Mouse (Mus musculus) intestine, embryonic 15.5 days (tissue): ENCODE measurements around the gene Chst15. TPM values are rescaled to one million over a fixed set of nuclear protein-coding genes. Genes with fewer than 3 reads are reported as not detected.

ENCODE experiments used
- ATAC-seq: fragments of 200-750 bp; cut with Nextera tagmentation; 2 replicates; pipeline ENCODE4 v1.8.0; 2017; ENCODE audit warnings: moderate TSS enrichment, moderate library complexity
- H3K27ac ChIP-seq: fragments of 300-500 bp; sonication (generic); 2 replicates; pipeline ENCODE4 v1.5.1; 2015; ENCODE audit warnings: mild to moderate bottlenecking, inconsistent platforms
- H3K27me3 ChIP-seq: fragments of 300-500 bp; sonication (generic); replicated peaks from 2 replicates; pipeline ENCODE4 v1.6.1; 2015; ENCODE audit warnings: inconsistent platforms
- H3K36me3 ChIP-seq: fragments of 300-500 bp; sonication (generic); 2 replicates; pipeline ENCODE4 v1.6.1; 2015; ENCODE audit warnings: inconsistent platforms
- H3K4me1 ChIP-seq: fragments of 300-500 bp; sonication (generic); replicated peaks from 2 replicates; pipeline ENCODE4 v1.6.1; 2015; ENCODE audit warnings: inconsistent platforms
- H3K4me2 ChIP-seq: fragments of 300-500 bp; sonication (generic); replicated peaks from 2 replicates; pipeline ENCODE4 v1.6.1; 2015; ENCODE audit warnings: mild to moderate bottlenecking, inconsistent platforms
- H3K4me3 ChIP-seq: fragments of 300-500 bp; sonication (generic); replicated peaks from 2 replicates; pipeline ENCODE4 v1.5.1; 2015; ENCODE audit warnings: inconsistent platforms
- H3K9ac ChIP-seq: fragments of 300-500 bp; sonication (generic); 2 replicates; pipeline ENCODE4 v1.6.1; 2015; ENCODE audit warnings: inconsistent platforms
- H3K9me3 ChIP-seq: fragments of 300-500 bp; sonication (generic); 2 replicates; pipeline ENCODE4 v1.6.1; 2016; ENCODE audit warnings: inconsistent platforms
- WGBS: fragments of 180-500 bp; shearing (Covaris S2); methylation state at CpG from one replicate; pipeline ENCODE4 v1.1.7; 2015; 5-methylcytosine and 5-hydroxymethylcytosine counted together
- polyA plus RNA-seq: library from polyadenylated mRNA; unstranded; fragments of >200 nt; fragmentation: Nextera tagmentation; extraction: Ambion mirVana; gene quantifications from 2 replicates; pipeline ENCODE4 v1.2.1, GENCODE M21; 2015

The Chst15 gene
- polyA plus RNA-seq: 23.0 and 23.1 TPM in 2 replicates

- H3K27ac ChIP-seq: peak within 1 kb of the TSS; percentile 93
- H3K27me3 ChIP-seq: no peaks in the 10 kb centered on the region
- H3K36me3 ChIP-seq: no peaks in the 10 kb centered on the region
- H3K9ac ChIP-seq: peak within 1 kb of the TSS; percentile 91
- peaks cover 26% of the 10 kb centered on the region for H3K4me1 ChIP-seq
- peak; percentile 52 for ATAC-seq
- under 1% methylated on average over 34 of the region's 34 CpGs for WGBS
- no peaks in the 10 kb centered on the region for H3K9me3 ChIP-seq
- peak within 1 kb of the TSS; percentile 73 for H3K4me3 ChIP-seq
- H3K4me2 ChIP-seq: peak within 1 kb of the TSS; percentile 93
These were observed at the start of gene Chst15 for GRCm38 (mm10) chr7:132317036-132317541. Gene Chst15, minus strand, starts transcription at chr7:132317228.

DNA sequence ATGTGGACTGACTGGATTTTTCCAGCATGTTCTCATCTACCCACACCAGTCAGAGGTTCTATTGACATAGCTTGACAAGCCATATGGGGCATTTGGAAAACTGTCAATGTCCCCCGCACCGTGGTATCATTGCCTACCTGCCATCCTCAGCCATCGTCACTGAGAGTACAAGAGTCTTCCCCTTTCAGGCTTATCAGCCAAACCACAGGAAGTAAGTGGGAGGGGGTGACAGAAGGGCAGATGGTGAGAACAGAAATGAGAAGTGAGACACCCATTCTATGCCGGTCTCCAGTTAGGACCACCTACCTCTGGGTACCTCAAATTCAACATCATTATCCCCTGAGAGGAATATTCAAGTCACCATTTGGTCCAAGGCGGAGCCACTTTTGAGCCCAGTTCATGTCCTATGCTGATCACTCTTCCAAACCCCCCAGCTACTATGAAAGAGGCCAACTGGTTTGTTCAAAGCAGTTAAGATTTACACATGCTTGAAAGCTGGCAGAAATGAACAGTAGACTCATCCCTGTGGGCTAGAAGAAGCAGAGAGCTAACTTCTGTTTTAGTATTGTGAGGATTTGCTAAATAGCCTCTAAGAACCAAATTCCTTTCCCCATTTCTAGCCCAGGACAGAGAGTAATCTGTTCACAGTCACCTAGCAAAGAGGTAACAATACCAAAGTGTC lies 48.8 kb upstream of the Chst15 start:
- H3K27me3 ChIP-seq: no peaks in the 10 kb centered on the region
- H3K9ac ChIP-seq: no peak overlapping the region
- H3K4me3 ChIP-seq: no peak overlapping the region
- H3K27ac ChIP-seq: no peak overlapping the region
- no peak overlapping the region for H3K4me2 ChIP-seq
- no peaks in the 10 kb centered on the region for H3K9me3 ChIP-seq
- no peaks in the 10 kb centered on the region for H3K36me3 ChIP-seq
- no peak for ATAC-seq
- WGBS: 85% methylated on average over 5 of the region's 5 CpGs
- H3K4me1 ChIP-seq: peaks cover 4% of the 10 kb centered on the region; the same call in 1 of the 2 replicates

DNA sequence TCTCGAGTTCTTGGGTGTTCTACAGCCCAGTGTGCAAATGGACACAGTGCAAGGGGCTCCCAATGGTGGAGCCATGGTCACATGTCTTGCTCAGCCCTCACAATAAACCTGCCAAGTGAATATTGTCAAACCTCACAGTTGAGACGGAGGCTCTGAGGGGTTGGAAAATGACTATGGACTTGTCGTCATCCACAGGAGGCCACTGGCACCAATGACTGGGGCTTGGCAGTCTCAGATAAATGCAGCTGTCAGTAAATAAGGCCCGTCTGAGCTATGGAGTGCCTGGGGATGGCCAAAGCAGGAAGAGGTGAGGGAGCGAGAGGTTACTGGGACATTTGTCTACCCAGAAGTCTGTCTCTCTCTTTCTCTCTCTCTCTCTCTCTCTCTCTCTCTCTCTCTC lies 48.1 kb upstream of the Chst15 start:
- ATAC-seq: no peak
- Histone ChIP-seq H3K36me3 (no peaks in the 10 kb centered on the region), H3K9ac (no peak overlapping the region), H3K4me3 (no peak overlapping the region), H3K27ac (no peak overlapping the region), H3K27me3 (no peaks in the 10 kb centered on the region), H3K4me1 (peaks cover 4% of the 10 kb centered on the region; the same call in 1 of the 2 replicates), H3K4me2 (no peak overlapping the region), H3K9me3 (no peaks in the 10 kb centered on the region)
- WGBS: 83% methylated on average over 5 of the region's 5 CpGs

DNA sequence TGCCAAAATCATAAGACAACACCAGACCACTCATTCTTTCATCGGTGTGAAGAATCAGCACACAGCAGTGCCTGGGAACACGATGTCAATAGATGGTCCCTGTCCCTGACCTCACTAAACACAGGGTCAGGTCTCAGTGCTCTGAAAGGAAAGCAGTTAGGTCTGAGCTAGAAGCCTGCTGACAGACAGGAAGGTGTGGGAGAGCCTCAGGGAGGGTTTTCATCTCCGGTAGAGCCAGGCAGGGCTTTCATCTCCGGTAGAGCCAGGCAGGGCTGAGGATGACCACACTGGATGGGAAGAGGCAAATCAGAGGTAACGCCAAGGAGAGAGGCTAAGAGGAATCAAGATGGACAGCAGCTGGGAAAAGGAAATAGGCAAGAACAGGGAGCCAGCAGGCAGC lies 47.5 kb upstream of the Chst15 start:
- no peak for ATAC-seq
- H3K4me3 ChIP-seq: no peak overlapping the region
- H3K27me3 ChIP-seq: no peaks in the 10 kb centered on the region
- no peak overlapping the region for H3K4me2 ChIP-seq
- H3K9me3 ChIP-seq: no peaks in the 10 kb centered on the region
- WGBS: 68% methylated on average over 5 of the region's 5 CpGs
- H3K27ac ChIP-seq: no peak overlapping the region
- no peak overlapping the region for H3K9ac ChIP-seq
- H3K36me3 ChIP-seq: no peaks in the 10 kb centered on the region
- no peaks in the 10 kb centered on the region; the same call in 1 of the 2 replicates for H3K4me1 ChIP-seq

DNA sequence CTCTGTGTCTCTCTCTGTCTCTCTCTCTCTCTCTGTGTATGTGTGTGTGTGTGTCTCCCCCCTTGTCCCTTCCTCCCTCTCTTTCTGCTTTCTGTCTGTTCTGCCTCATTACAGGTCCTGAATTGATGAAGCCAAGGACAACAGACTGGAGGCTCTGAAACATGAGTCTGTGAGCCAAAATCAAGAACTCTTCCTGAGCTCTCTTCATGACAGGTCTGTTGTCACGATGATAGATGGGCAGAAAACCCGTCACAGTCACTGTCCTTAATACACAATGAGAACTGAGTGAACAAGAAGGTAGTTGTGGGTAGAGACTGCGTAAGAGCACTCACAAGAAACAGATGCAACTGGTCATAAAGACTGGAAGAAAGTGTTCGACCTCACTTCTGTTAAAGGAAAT lies 43.3 kb upstream of the Chst15 start:
- Histone ChIP-seq H3K9me3 (no peaks in the 10 kb centered on the region), H3K9ac (no peak overlapping the region), H3K4me1 (no peaks in the 10 kb centered on the region; the same call in 1 of the 2 replicates), H3K27ac (no peak overlapping the region), H3K36me3 (no peaks in the 10 kb centered on the region), H3K4me3 (no peak overlapping the region), H3K27me3 (no peaks in the 10 kb centered on the region), H3K4me2 (no peak overlapping the region)
- ATAC-seq: no peak
- whole genome bisulfite sequencing: 82% methylated on average over 4 of the region's 4 CpGs

DNA sequence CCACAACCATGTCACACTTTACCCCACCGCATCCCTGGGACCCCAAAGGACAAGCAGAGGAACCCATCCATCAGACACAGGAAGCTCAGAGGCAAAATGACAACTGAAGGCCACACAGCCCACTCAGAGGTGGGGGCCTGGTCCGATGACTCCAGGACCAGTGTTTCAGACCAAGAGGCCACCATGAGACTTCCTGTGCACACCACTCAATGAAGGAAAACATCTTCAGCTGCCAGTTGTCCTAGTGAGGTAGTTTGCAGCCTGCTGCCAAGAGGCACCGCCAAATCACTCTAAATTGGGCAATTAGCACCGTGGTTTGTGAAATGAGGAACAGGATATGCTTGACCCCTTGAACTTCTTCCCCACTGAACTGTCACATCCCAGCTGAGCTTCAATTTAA lies 41.7 kb upstream of the Chst15 start:
- no peaks in the 10 kb centered on the region for H3K27me3 ChIP-seq
- H3K9ac ChIP-seq: no peak overlapping the region
- no peak overlapping the region for H3K27ac ChIP-seq
- no peak overlapping the region for H3K4me2 ChIP-seq
- ATAC-seq: no peak
- 63% methylated on average over 4 of the region's 4 CpGs for WGBS
- H3K4me1 ChIP-seq: no peaks in the 10 kb centered on the region; the same call in 1 of the 2 replicates
- no peak overlapping the region for H3K4me3 ChIP-seq
- H3K9me3 ChIP-seq: no peaks in the 10 kb centered on the region; the same call in 1 of the 2 replicates
- H3K36me3 ChIP-seq: no peaks in the 10 kb centered on the region

GRCm38 (mm10) chr7:132358250-132358649 lies 41.2 kb upstream of the Chst15 start:
- H3K4me1 ChIP-seq: no peaks in the 10 kb centered on the region; the same call in 1 of the 2 replicates
- H3K4me3 ChIP-seq: no peak overlapping the region
- no peak overlapping the region for H3K9ac ChIP-seq
- no peaks in the 10 kb centered on the region for H3K27me3 ChIP-seq
- no peaks in the 10 kb centered on the region for H3K36me3 ChIP-seq
- no peak overlapping the region for H3K27ac ChIP-seq
- H3K4me2 ChIP-seq: no peak overlapping the region
- ATAC-seq: no peak
- WGBS: 53% methylated on average over 3 of the region's 3 CpGs
- H3K9me3 ChIP-seq: no peaks in the 10 kb centered on the region; the same call in 1 of the 2 replicates

DNA sequence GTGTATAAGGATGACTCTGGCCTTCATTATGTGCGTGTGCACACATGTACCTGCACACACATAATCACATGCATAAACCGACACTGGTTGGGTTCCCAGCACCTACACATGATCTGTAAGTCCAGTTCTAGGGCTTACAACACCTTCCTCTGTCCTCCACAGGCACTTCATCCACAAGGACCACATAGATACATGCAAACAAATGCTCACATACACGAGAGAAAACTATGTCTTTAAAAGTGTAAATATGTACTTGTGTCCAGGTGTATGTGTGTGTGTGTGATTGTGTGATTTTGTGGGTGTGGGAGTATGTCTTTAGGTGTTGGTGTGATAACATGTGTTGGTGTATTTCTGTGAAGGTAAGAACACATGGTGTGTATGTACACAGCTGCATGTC lies 40.8 kb upstream of the Chst15 start:
- no peak overlapping the region for H3K4me3 ChIP-seq
- H3K4me2 ChIP-seq: no peak overlapping the region
- no peaks in the 10 kb centered on the region; the same call in 1 of the 2 replicates for H3K4me1 ChIP-seq
- no peaks in the 10 kb centered on the region for H3K36me3 ChIP-seq
- WGBS: 86% methylated on average over 3 of the region's 3 CpGs
- H3K27me3 ChIP-seq: no peaks in the 10 kb centered on the region
- no peak for ATAC-seq
- no peak overlapping the region for H3K9ac ChIP-seq
- no peak overlapping the region for H3K27ac ChIP-seq
- no peaks in the 10 kb centered on the region; the same call in 1 of the 2 replicates for H3K9me3 ChIP-seq

DNA sequence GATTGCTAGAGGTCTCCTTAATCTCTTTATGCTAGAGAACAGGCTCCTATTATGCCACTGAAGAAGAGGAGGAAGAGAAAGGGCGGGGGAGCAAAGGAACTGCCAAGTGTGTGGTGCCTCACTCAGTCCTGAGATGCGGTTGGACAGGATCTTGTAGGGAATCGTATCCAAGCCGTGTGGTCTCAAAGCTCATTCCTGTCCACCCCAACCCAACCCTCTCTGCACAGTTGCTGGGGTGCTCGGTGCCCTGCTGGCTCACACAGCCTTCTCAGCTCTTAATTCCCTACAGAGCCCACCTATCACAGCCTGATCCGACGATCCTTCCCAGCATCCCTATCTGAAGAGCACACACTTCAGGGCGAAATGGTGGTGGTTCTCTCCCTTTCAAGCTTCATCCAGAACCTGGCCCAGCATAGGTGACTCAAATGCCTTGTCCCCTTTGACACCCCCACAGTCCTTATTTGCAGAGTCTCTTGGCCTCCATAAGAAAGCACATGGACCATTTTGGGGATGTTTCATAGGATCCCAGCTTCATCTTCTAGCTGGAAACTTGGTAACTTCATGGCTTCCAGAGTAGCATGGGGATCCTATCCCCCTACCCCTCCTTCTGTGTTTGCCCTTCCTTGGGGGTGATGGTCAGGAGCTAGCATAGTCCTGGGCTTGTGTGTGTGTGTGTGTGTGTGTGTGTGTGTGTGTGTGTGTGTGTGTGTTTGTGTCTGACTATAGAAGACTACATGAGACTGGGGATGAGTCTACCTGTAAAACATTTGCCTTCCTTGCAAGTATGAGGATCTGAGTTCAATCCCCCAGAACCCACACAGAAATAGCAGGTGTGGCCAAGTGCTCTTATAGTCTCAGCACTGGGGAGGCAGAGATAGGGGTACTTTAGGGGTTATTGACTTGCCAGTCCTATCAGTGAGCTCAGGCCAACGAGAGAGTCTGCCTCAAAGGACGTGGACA lies 40.1 kb upstream of the Chst15 start:
- no peak for ATAC-seq
- Histone ChIP-seq H3K27me3 (no peaks in the 10 kb centered on the region), H3K4me1 (no peaks in the 10 kb centered on the region; the same call in 1 of the 2 replicates), H3K9ac (no peak overlapping the region), H3K36me3 (no peaks in the 10 kb centered on the region), H3K27ac (no peak overlapping the region), H3K4me3 (no peak overlapping the region), H3K9me3 (no peaks in the 10 kb centered on the region; the same call in 1 of the 2 replicates), H3K4me2 (no peak overlapping the region)
- 69% methylated on average over 10 of the region's 10 CpGs for WGBS

DNA sequence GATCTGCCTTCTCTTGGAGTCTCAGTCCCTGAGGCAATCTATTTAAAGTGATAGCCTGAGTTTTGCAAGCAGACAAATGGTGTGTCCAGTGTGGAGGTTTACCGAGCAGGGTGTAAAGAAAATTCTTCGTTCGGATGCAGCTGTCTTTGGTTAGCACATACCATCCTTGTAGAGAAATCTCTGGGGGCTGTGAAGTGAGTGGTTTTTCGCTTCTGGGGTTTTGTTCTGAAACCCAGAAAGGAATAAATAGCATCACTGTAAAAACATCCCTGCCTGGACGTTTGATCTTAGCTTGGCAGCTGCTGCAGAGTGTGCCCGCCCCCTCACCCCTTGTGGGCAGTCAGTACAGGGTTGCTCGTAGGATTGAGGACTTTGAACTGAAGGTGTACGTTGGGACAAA lies 39.2 kb upstream of the Chst15 start:
- no peak overlapping the region for H3K4me3 ChIP-seq
- WGBS: 43% methylated on average over 8 of the region's 8 CpGs
- ATAC-seq: no peak

GRCm38 (mm10) chr7:132355767-132356166 lies 38.7 kb upstream of the Chst15 start:
- Histone ChIP-seq H3K9ac (no peak overlapping the region), H3K27ac (no peak overlapping the region), H3K27me3 (no peaks in the 10 kb centered on the region), H3K4me1 (no peaks in the 10 kb centered on the region; the same call in 1 of the 2 replicates), H3K9me3 (no peaks in the 10 kb centered on the region; the same call in 1 of the 2 replicates), H3K36me3 (no peaks in the 10 kb centered on the region), H3K4me3 (no peak overlapping the region), H3K4me2 (no peak overlapping the region)
- WGBS: 59% methylated on average over 6 of the region's 6 CpGs
- no peak for ATAC-seq

More for the DNA sequence above, 39.2 kb upstream of the Chst15 start:
- H3K27me3 ChIP-seq: no peaks in the 10 kb centered on the region
- no peaks in the 10 kb centered on the region; the same call in 1 of the 2 replicates for H3K4me1 ChIP-seq
- no peaks in the 10 kb centered on the region for H3K36me3 ChIP-seq
- no peak overlapping the region for H3K4me2 ChIP-seq
- no peak overlapping the region for H3K9ac ChIP-seq
- H3K27ac ChIP-seq: no peak overlapping the region
- H3K9me3 ChIP-seq: no peaks in the 10 kb centered on the region; the same call in 1 of the 2 replicates

GRCm38 (mm10) chr7:132349075-132349572 lies 32.1 kb upstream of the Chst15 start:
- Histone ChIP-seq H3K4me2 (no peak overlapping the region), H3K36me3 (no peaks in the 10 kb centered on the region), H3K27ac (no peak overlapping the region), H3K9ac (no peak overlapping the region), H3K9me3 (no peaks in the 10 kb centered on the region), H3K4me1 (0 out of 2 replicates have a peak, but pooled peaks cover 8% of the 10 kb centered on the region), H3K27me3 (no peaks in the 10 kb centered on the region), H3K4me3 (no peak overlapping the region)
- 59% methylated on average over 6 of the region's 6 CpGs for WGBS
- no peak for ATAC-seq
